Mouse (Mus musculus) brain, embryonic 14.5 days (tissue): ENCODE measurements around the gene Nrm.

Experiments used
- CTCF ChIP-seq: fragments of 200-500 bp; IDR thresholded peaks from 2 replicates; pipeline ENCODE4 v1.5.1; 2012; ENCODE audit warnings: inconsistent platforms, mild to moderate bottlenecking, moderate library complexity, borderline replicate concordance; ENCODE audit not compliant: insufficient read depth, insufficient read length; ENCODE audit errors: extremely low read depth
- POLR2A ChIP-seq: fragments of 200-500 bp; IDR thresholded peaks from 2 replicates; pipeline ENCODE4 v1.6.1; 2012; ENCODE audit warnings: mild to moderate bottlenecking, inconsistent platforms, borderline replicate concordance; ENCODE audit not compliant: poor library complexity, insufficient read depth, insufficient read length, severe bottlenecking; ENCODE audit errors: extremely low read depth

DNA sequence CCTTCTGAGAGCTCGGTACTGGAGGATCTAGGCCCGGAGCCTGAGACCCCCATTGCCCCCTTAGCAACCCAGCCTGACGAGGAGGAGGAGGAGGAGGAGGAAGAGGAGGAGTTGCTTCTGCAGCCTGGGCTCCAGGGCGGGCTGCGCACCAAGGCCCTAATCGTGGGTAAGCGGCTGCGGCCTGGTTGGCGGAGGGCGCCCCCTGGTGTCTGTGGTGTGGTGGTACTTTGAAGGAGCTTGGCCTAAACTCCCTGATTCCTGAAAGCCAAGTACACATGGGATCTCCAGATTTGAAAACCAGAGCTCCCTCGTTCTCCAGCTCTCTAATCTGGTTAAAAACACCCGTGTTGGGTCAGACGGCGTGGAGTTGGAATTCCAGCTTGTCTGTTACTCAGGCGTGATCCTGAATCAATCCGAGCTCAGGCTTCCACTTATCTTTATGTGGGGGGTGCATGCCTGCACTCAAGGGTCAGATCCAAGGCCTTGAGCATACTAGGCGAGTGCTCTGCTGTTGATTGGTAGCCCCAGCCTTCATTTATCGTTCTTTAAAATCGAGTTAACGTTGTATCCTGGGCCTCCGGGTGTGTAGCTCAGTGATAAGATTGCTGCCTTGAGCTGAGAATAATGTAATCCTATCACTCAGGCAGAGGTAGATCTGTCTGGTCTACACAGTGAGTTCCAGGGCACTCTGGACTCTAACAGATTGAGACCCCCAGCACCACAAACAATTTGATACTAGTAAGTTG is 12.8 kb downstream of the Nrm start:
- TF ChIP-seq CTCF (peak; percentile 97), POLR2A (no peak)
